Mouse (Mus musculus) C2C12 (cell line): ENCODE results near the gene Ccdc185. TPM values are rescaled to one million over a fixed set of nuclear protein-coding genes. Genes with fewer than 3 reads are reported as not detected.

ENCODE experiments used
- H3K27me3 ChIP-seq: one replicate; pipeline ENCODE4 v1.6.1; 2011; ENCODE audit not compliant: control insufficient read depth, insufficient read depth, insufficient read length
- H3K36me3 ChIP-seq: one replicate; pipeline ENCODE4 v1.6.1; 2011; ENCODE audit not compliant: control insufficient read depth, insufficient read depth
- H3K4me3 ChIP-seq: one replicate; pipeline ENCODE4 v1.5.1; 2011; ENCODE audit warnings: mild to moderate bottlenecking, control low read depth; ENCODE audit not compliant: poor library complexity, insufficient read depth, severe bottlenecking
- H3K79me2 ChIP-seq: one replicate; pipeline ENCODE4 v1.6.1; 2011; ENCODE audit not compliant: control insufficient read depth, insufficient read depth
- H3K79me3 ChIP-seq: one replicate; pipeline ENCODE4 v1.6.1; 2011; ENCODE audit warnings: low read depth, control low read depth
- H3ac ChIP-seq: one replicate; pipeline ENCODE3; 2011; ENCODE audit warnings: low read depth; ENCODE audit not compliant: control insufficient read depth, insufficient read length
- CEBPB ChIP-seq: IDR thresholded peaks from one replicate; pipeline ENCODE4 v1.6.1; 2011; ENCODE audit warnings: low read depth, mild to moderate bottlenecking, control low read depth, moderate library complexity
- CTCF ChIP-seq: IDR thresholded peaks from one replicate; pipeline ENCODE4 v1.5.1; 2011; ENCODE audit not compliant: control insufficient read depth, insufficient read depth, insufficient read length
- FOSL1 ChIP-seq: IDR thresholded peaks from one replicate; pipeline ENCODE4 v1.8.0; 2011; ENCODE audit warnings: mild to moderate bottlenecking, low read length; ENCODE audit not compliant: poor library complexity, insufficient read depth, severe bottlenecking
- MAX ChIP-seq: IDR thresholded peaks from one replicate; pipeline ENCODE4 v1.6.1; 2011; ENCODE audit warnings: mild to moderate bottlenecking, control low read depth
- MYOD1 ChIP-seq: IDR thresholded peaks from one replicate; pipeline ENCODE4 v1.6.1; 2011; ENCODE audit warnings: low read depth; ENCODE audit not compliant: control insufficient read depth, insufficient read length
- MYOG ChIP-seq: IDR thresholded peaks from one replicate; pipeline ENCODE4 v1.6.1; 2011; ENCODE audit not compliant: control insufficient read depth, insufficient read length; ENCODE audit errors: extremely low read depth
- USF1 ChIP-seq: IDR thresholded peaks from one replicate; pipeline ENCODE4 v1.6.1; 2011; ENCODE audit warnings: low read depth, mild to moderate bottlenecking, control low read depth, moderate library complexity
- polyA plus RNA-seq: library from polyadenylated mRNA; unstranded; fragments of >200 nt; fragmentation: generic; extraction: Trizol; gene quantifications from one replicate; pipeline ENCODE4 v1.2.1, GENCODE M21; 2012; ENCODE audit warnings: missing spikeins

Ccdc185 gene
- polyA plus RNA-seq, 1 experiment, result not detected

- Histone ChIP-seq H3K79me2 (no peaks in the 10 kb centered on the region), H3K79me3 (no peaks in the 10 kb centered on the region), H3K27me3 (peaks cover 16% of the 10 kb centered on the region), H3K4me3 (no peak overlapping the region), H3K36me3 (no peaks in the 10 kb centered on the region), H3ac (no peak overlapping the region)
- TF ChIP-seq MYOD1, result no peak
- TF ChIP-seq USF1, result peak; percentile 44
These were observed 9.8 kb upstream of the Ccdc185 start for GRCm38 (mm10) chr1:182758783-182759182.

DNA sequence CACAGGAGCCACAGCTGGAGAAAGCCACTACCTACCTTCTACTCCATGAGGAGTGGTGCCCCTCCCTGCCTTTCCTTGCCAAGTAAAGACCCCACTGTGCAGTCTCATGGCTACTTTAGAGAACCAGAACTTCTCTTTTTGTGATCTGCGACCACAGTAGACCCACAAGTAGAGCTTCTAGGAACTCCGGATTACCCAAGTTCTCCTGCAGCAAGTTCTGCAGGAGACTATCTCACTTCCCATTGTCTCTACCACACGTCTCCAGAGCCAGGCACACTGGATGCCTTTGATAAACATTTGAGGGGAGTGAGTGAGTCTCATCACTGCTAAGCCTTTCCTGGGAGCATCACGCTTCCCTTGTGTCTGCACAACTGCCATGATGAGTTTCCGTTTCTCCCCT lies 5.9 kb upstream of the Ccdc185 start:
- no peaks in the 10 kb centered on the region for H3K79me3 ChIP-seq
- no peaks in the 10 kb centered on the region for H3K79me2 ChIP-seq
- H3ac ChIP-seq, result no peak overlapping the region
- H3K36me3 ChIP-seq, result no peaks in the 10 kb centered on the region
- TF ChIP-seq MYOD1, result no peak
- TF ChIP-seq FOSL1, result no peak
- TF ChIP-seq MAX, result no peak
- no peak for TF ChIP-seq USF1
- TF ChIP-seq MYOG, result no peak
- no peak for TF ChIP-seq CEBPB
- TF ChIP-seq CTCF, result no peak
- no peak overlapping the region for H3K4me3 ChIP-seq
- peaks cover 8% of the 10 kb centered on the region for H3K27me3 ChIP-seq

- H3ac ChIP-seq, result no peak overlapping the region
- no peaks in the 10 kb centered on the region for H3K79me3 ChIP-seq
- no peaks in the 10 kb centered on the region for H3K79me2 ChIP-seq
- H3K27me3 ChIP-seq, result peaks cover 8% of the 10 kb centered on the region
- TF ChIP-seq CTCF, result no peak
- no peak for TF ChIP-seq MYOG
- H3K36me3 ChIP-seq, result no peaks in the 10 kb centered on the region
- no peak overlapping the region for H3K4me3 ChIP-seq
These were observed 4.7 kb upstream of the Ccdc185 start for GRCm38 (mm10) chr1:182753694-182754093.

DNA sequence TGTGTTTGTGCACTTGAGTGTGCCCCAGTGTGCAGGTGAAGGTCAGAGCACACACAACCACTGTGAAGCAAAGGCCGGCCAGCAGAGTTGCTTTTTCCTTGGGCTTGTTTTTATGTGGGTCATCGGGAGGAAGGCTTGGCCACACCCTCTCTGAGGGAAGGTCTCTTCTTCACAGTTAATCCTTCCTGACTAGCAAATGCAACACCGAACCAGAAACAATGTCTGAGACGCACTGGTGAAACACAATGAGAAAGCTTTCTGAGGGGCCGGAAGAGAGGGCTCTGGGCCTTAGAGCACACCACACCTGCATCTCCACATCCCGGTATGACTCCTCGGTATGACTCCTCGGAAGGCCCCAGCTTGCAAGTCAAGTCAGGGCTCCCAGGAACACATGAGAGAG lies 2.3 kb upstream of the Ccdc185 start:
- Histone ChIP-seq H3K36me3 (no peaks in the 10 kb centered on the region), H3K4me3 (no peak overlapping the region), H3K79me2 (no peaks in the 10 kb centered on the region), H3K79me3 (no peaks in the 10 kb centered on the region), H3K27me3 (peaks cover 20% of the 10 kb centered on the region), H3ac (no peak overlapping the region)
- TF ChIP-seq MYOG, result no peak
- TF ChIP-seq MAX, result no peak
- TF ChIP-seq CEBPB, result no peak
- TF ChIP-seq USF1, result no peak
- no peak for TF ChIP-seq MYOD1
- TF ChIP-seq CTCF, result no peak
- no peak for TF ChIP-seq FOSL1

- Histone ChIP-seq H3K36me3 (no peaks in the 10 kb centered on the region), H3K79me2 (no peaks in the 10 kb centered on the region), H3K79me3 (no peaks in the 10 kb centered on the region), H3K27me3 (peaks cover 12% of the 10 kb centered on the region), H3K4me3 (no peak overlapping the region), H3ac (no peak overlapping the region)
- TF ChIP-seq USF1 (no peak), MYOD1 (no peak), MAX (no peak), MYOG (no peak), FOSL1 (no peak), CEBPB (no peak), CTCF (no peak)
These were observed 1.1 kb downstream of the Ccdc185 start for GRCm38 (mm10) chr1:182747834-182748233.

GRCm38 (mm10) chr1:182747081-182747480 lies 1.9 kb downstream of the Ccdc185 start:
- no peak overlapping the region for H3K4me3 ChIP-seq
- no peak for TF ChIP-seq CEBPB
- no peak for TF ChIP-seq MYOD1
- TF ChIP-seq USF1, result no peak
- no peak for TF ChIP-seq MYOG
- no peak for TF ChIP-seq CTCF
- no peak for TF ChIP-seq FOSL1
- no peak for TF ChIP-seq MAX
- peaks cover 12% of the 10 kb centered on the region for H3K27me3 ChIP-seq
- H3K79me2 ChIP-seq, result no peaks in the 10 kb centered on the region
- H3ac ChIP-seq, result no peak overlapping the region
- no peaks in the 10 kb centered on the region for H3K36me3 ChIP-seq
- no peaks in the 10 kb centered on the region for H3K79me3 ChIP-seq
